Mouse (Mus musculus) retina, postnatal 7 days (tissue): ENCODE data around the gene Phf3.

ENCODE experiments used
- DNase-seq: peaks from one replicate; pipeline ENCODE4 v3.0.0-alpha.2; 2012; ENCODE audit warnings: low read depth, low spot score

Phf3 gene

DNA sequence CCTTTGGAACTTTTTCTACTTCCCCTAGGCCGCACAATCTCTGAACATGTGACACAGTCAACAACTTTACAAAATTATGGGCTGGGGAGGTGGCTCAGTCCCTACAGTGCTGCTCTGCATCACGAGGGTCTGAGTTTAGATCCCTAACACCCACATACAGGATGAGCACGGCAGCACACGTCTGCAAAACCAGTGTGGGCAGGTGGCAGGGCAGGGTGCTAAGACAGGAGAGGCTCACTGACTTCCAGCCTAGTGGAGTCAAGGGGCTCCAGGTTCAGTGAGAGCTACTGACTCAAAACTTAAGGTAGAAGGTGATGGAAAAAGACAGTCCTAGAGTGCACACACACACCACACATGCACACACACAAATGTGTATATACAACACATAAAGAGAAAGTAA lies 40.9 kb downstream of the Phf3 start:
- DNase-seq = no peak

DNA sequence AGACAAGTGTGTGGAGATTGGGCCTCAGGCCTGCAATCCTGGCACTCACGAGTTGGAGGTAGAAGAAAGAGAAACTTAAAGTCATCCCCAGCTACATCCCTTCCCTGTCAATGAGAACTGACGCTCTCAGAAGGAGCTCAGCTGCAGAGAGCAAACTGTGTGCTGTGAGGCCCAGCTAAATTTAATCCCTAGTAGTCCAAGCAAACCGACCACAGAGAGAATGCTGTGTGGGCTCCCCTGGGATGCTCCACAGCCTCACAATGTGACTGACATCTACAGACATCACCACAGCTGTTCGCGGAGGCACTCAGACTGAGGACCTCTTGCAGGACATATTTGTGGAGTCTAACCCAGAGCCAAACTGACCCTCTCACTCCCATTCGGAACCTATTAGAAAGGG lies 54.3 kb downstream of the Phf3 start:
- DNase-seq = no peak

DNA sequence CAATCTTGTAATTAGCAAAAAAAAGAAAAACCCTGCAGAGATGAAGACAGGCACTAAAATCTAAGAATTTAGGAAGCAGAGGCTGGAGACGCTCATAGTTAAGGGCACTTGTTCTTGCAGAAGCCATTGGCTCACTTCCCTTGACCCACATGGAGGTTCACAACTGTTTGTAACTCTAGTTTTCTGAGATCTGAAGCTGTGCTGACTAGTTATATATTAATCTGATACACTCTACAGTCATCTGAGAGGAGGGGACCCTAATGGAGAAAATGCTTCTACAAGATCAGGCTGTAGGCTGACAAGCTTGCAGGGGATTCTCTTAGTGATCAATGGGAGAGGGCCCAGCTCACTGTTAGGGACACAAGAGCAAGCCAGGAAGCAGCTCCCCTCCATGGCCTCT lies 58.1 kb downstream of the Phf3 start:
- no peak for DNase-seq

DNA sequence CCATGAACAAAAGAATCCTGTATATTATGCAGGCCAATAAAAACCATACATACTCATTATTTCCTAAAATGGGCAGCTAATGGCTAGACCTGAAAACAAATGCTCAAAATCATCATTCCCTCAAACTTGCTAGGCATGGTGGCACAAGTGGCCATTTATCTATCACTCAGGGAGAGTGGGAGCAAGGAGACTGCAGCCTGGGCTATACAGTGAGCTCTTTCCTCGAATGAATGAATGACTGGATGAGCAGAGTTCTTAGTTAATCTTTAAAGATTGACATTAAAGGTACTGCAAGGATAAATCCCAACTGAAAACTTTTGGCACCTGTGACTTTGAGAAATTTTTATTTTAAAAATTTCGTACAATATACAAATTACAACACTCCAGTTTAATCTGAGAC lies 58.7 kb downstream of the Phf3 start:
- no peak for DNase-seq

DNA sequence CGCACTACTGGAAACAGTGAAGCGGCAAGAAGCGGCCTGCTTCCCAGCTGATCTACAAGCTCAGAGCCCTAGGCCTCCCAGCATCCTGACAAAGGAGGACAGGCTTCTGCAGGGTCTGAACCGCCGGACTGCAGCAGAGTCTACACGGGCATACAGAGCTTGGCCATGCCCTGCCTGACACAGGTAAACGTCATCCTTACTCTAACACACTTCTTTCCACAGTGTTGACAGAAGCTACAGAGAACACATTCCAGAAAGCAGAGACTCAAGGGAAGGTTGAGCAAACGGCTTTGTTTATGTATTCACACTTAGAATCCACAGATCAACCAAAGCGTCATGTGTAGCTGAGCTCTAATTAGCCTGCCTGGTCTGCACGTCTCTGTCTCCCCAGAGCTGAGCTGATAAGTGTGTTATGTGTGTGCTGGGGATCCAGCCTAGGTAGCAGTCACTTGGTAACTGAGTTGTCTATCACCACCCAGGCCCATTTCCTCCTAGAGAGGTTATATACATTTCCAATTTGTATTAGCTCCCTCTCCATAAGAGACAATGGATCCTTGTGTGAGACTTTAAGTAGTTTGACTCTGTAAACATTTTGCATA lies 65.5 kb downstream of the Phf3 start:
- DNase-seq = no peak

DNA sequence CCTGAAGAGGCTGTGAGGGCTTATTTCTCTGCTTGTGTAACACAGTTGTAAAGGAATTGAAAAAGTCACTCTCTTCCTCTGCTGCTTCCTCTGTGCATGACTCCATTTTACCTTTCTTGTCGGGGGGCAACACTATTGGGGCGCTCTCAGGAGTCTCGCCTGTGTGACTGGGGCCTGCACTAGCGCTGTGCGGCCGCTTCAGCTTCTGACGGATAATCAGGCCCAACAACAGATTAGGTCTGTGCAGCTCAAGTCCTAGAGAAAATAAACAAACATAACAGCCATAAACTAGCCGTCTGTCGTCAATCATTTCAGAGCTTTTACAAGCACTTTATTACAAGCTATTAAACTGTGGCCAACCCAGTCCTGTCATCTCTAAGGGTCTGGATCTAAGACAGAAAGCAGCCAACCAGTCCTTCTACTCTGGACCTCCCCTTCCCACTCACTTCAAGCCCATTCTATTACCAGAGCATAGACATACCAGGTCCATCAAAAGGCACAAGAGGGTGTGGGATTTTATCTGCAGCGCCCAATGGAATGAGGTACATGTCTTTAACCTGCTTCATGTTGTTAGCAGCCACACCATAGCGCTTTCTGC lies 67.9 kb downstream of the Phf3 start:
- no peak for DNase-seq

DNA sequence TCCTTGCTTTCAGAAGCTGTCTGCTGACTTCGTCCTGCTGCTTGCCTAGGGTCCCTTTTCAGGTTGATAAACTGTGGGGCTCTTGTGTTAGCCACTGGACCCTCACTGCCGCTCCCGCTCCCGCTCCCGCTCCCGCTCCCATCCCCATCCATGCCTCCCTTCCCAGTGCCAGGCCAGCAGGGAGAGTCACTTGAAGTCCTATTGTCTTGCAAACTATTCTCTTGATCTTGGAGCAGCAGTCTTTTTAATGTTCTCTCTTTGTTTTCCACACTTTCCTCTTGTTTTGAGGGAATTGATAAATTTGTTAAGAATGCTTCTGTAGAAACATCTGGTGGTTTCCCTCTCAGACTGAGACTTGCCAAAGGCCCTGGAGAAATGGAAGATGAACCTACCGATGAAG lies 68.8 kb downstream of the Phf3 start:
- no peak for DNase-seq

DNA sequence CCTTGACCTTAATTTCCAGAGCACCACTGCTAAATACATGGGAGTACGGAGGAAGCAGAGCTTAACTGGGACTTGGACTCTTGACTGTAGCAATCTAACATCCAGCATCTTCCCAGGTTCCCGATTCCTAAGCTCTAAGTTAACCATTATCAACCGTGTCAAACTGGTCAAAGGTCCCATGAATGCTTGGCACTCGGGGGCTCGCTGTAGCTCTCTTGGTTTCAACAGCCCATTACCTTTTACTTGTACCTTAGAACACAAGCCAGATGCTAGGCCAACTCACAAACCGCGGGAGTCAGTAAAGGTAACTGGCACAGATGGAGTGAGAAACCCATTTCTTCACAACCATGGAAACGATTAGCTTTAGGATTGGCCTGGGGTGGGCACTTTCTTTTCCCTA lies 71.8 kb downstream of the Phf3 start:
- DNase-seq = no peak

DNA sequence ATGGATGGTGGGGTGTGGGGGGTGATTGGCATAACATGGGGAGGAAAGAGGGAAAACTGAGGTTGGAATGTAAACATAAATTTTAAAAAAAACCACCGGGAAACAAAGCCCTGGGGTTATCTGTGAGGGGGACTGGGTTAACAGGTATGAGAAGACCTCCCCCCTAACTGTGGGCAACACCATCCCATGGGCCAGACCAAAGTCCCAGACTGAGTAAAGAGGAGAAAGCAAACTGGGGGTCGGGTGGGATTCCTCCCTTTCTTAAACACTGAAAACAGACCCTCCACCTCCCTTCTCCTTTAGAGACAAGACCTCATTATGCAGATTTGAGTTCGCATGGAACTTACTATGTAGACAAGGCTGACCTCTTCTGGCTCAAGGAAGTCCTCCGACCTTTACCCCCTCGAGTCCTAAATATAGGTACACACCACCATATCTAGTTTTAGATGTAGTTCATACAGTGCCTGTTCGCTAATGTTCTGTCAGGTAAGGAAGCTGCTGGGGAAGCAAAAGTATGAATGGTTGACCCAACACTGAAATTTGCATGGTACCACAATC lies 74.4 kb downstream of the Phf3 start:
- no peak for DNase-seq

DNA sequence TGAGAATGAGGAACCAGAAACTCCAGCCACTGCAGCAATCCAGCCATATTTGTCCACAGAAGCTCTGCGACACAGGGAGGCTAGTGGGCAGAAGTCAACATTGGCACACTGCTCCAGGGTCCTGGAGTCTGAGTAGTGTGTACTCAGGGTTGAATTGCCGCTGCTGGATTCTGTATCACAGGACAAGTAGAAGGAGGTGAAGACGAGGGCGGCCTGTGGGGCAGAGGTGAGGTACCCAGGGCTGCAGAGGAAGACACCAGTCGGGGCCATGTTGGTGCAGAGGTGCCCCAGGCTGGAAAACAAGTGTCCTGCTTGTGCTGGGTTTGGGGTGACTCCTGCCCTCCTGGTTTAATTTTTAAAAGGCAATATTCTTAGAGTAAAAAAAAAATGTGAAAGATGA lies 79.1 kb downstream of the Phf3 start:
- no peak for DNase-seq

DNA sequence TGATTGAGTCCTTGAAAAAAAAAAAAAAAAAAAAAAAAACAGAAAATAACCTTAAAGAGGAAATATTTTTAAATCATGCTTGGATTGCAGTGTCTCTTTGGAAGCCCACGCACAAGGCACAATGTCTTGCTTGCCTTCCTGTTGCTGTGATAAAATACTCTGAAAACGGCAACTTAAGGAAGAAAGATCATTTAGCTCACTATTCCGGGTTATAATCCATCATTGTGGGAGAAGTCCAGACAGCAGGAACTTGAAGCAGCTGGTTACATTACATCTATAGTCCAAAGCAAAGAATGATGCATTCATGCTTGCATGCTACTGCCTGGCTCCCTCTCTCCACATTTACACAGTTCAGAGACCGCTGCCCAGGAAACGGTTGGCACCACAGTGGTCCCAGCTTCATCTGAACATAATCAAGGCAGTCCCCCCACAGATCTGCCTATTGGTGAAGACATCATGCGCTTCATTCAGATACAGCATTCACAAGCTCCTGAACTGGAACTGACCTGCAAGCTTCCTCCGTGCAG lies 80.3 kb downstream of the Phf3 start:
- DNase-seq = no peak

DNA sequence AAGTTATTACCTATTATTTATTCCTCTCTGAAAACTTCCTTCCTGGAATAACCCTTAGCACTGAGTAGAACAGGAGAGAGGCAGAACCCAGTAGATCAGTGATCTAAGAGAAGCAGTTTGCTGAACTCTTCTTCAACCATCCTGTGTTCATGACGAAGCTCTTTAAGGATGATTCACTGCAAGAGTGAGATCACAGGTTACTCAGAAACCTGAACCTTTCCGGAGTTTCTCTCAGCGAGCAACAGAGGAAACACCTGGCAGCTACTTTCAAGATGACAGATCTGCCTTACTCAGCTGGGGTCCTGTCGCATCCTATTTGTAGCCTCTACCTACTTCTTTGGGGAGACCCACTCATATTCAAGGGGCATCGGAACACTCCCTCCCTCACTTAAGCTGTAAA lies 80.8 kb downstream of the Phf3 start:
- no peak for DNase-seq

DNA sequence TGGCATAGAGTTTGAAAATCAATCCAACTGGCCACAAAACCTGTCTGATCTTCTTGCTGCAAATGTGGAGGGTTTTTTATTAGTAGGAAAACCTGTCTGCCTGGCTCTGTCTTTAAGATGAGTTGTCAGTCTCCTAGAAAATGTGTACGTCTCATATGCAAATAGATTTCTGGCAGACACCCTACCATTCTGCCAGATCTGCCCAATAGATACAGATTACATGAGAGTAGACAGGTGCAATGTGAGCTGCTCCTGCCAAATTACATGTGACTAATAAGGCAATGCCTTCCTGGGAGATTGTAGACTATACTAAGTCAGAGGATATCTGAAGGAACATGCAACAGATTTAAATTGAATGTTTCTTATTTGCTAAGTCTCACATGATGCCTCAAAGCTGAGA lies 83.5 kb downstream of the Phf3 start:
- no peak for DNase-seq

DNA sequence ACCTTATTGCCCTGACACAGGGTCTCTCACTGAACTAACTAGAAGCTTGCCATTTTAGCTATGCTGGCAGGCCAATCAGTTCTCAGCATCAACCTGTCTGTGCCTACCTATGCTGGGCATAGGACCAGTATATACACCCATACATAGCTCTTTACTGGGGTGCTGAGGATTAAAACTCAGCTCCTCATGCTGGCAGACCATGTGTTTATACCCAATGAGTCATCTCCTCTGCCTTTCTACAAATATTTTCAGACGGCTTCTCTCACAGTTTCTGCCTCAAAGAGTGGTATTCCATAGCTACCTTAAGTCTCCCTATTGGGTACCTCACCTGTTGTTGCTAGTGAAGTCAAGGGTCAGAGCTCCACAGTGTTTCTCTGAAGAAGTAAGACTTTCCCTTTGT lies 84.0 kb downstream of the Phf3 start:
- DNase-seq = no peak

DNA sequence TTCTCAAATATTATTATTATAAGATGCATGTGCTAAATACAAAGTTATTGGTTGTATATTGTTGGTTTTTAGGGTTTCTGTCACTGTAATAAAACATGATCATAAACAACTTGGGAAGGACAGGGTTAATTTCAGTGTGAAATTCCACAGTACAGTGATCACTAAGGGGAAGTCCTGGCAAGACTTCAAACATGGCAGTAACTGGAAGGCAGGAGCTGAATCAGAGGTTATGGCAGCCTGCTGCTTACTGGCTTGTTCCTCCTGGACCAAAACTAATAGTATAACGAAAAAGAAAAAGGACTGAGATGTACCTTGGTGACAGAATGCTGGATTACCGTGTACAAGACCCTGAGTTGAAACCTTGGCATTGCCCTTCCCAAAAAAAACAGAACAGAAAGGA lies 84.7 kb downstream of the Phf3 start:
- DNase-seq = no peak

DNA sequence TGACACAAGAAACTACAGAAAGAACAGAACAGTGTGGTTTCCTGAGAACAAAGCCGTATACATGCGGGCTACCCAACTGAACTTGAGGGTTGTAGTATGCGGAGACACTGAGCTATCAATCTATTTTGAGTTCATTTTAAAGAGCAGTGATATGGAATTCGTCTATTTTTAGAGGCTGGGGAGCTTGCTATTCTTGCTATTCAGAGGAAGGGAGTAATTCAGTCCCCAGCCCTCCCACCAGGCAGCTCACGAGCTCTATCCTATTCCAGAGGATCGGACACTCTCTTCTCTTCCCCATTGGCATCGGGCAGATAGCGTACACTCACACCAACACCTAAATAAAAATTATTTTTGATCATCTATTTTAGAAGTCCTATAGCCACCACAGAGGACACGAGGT lies 87.1 kb downstream of the Phf3 start:
- DNase-seq = no peak

DNA sequence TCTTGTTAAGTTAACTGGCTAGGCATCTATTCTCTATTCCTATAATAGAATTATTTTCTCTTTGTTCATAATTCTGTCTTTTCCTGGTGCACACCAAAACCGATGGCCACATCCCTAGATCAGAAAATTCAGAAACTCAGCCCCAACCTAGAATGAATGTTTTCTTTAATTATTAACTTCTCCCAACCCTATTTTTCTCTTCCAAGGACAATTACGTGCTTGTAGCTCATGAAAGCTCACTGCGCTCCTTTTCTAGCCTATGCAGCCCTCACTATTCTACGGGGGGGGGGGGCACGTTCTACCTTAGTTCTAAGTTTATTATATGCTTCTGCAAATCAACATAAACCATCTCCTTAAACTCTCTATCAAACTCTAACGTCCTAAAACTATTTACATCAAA lies 90.0 kb downstream of the Phf3 start:
- DNase-seq = no peak

DNA sequence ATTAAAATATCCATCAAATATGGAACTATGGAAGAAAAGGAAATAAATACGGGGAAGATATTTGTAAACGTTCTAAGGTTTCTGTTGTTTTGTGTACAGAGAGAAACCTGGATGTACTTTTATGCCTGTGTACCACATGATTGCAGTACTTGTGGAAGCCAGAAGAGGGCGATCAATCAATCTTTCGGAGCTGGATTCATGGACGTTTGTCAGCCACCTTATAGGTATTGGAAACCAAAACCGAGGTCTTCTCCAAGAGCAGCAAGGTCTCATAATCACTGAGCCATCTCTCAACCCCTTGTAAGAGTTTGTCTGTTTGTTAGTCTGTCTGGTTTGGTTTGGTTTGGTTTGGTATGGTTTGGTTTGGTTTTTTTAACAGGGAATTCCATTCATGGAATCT lies 93.4 kb downstream of the Phf3 start:
- DNase-seq = peak; percentile 24

DNA sequence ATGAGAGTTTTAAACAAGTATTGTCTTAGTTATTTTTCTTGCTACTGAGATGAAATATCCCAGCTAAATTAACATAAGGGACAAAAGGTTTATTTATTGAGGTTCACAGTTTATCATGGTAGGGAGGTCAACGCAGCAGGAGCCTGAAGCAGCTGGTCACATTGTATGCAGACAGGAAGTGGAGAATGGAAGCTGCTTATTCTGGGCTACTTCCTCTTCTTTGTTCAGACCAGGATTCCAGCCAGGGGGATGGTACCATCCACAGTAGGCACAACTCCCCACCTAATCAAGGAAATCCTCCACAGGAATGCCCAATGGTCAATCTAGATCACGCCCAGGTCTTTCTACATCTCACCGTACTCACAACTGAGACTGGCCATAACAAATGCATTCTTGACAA lies 94.2 kb downstream of the Phf3 start:
- DNase-seq = no peak

DNA sequence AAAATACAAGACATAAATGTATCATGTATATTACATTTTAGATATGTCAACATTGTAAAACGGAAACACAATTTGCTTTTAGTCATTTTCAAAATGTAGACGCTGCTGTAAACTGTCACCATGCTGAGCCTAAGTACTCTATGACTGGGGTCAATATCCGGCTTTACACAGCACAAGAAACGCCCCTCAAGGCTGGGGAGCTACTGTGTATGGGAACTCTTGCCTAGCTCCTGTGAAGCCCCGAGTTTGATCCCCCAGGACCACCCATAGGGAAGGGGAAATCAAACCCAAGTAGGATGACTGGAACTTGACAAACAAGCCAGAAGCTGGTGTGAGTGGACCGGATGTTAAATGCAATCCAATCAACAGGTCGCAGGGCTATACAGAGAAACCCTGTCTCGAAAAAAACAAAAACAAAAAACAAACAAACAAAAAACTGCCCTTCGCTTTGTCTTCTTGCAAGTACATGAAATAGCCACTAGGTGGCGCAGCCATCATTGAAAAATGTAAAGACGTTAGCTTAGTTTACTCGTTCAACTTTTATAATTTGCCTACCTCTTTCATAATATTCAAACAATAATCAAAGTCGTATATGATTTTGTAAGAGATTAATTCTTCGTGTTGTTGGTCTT lies 95.2 kb downstream of the Phf3 start:
- peak; percentile 32 for DNase-seq

DNA sequence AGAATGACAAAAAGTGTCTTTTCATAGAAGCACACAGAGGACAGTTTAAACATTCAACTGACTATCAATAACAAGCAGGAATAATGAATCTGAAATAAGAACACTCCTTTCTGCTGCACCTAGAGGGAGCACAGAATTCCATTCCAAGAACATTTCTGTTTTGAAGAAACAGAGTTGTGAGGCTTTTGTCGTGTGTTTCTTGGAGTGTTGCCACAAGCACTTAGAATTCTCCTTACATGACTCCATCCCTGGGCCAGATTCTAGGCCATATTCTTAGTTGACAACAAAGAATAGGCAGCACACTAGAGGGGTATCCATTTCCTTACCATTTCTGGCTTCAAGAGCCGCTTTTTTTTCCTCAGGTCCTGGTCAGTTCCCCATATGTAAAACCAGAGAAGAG lies 97.5 kb downstream of the Phf3 start:
- no peak for DNase-seq

DNA sequence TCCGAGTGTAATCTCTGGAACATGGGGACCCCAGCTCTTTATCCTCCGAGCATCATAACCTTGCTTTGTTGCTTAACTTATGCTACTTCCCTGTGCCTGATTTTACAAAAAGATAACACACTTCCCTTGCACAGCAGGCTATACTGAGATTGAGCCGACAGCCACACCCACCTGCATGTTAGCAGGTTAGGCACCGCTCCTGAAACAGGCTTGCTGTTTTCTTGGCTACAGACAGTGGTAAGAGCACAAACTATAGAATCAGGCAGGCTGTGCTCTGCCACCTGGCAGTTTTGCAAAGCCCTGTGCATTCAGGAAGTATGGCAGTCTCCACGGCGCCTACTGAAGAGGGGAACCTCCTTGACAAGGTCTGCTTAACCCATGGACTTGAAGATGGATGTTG lies 100.1 kb downstream of the Phf3 start:
- DNase-seq = no peak

DNA sequence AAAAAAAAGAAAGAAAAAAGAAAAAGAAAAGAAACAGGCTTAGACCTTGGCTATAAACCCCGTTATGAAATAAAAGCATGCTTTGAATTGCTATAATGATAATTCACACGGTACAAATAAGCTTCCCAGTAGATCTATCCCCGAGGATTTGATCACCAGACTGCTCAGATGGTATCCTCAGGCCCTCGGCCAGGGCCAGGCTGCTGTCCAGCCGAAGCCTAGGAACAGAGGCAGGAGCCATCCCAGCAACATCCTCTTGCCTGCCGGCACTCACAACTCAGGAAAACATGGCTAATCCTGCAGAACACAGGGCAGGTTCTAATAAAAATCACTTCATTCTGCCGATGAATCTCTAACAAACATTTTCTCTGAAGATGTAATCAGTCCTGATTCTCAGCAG lies 100.9 kb downstream of the Phf3 start:
- no peak for DNase-seq
